Mouse (Mus musculus): ENCODE data around the gene Senp3. TPM values are rescaled to one million over a fixed set of nuclear protein-coding genes. Genes with fewer than 3 reads are reported as not detected.

Senp3 gene
- total and polyA plus RNA-seq, 3 experiments: 116 to 303 (median 256) TPM

DNA sequence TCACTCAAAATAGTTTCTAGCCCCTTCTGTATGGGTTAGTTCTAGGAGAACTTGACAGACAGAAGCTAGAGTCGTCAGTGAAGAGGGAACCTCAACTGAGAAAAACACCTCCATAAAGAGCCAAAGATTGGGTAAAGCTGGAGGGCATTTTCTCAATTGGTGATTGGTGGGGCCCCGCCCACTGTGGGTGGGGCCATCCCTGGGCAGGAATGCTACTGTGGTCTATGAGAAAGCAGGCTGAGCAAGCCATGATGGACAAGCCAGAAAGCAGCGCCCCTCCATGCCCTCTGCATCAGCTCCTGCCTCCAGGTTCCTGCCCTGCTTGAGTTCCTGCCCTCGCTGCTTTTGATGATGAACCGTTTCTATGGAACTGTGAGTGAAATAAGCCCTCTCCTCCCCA lies 44.1 kb upstream of the Senp3 start:
- dilution Hi-C loops (cut with MboI; ENCODE audit: extremely low pct_ligation_motif_present, extremely low pct_unique_long_range_greater_than_20kb, low sequenced_read_pairs): no loop called here

DNA sequence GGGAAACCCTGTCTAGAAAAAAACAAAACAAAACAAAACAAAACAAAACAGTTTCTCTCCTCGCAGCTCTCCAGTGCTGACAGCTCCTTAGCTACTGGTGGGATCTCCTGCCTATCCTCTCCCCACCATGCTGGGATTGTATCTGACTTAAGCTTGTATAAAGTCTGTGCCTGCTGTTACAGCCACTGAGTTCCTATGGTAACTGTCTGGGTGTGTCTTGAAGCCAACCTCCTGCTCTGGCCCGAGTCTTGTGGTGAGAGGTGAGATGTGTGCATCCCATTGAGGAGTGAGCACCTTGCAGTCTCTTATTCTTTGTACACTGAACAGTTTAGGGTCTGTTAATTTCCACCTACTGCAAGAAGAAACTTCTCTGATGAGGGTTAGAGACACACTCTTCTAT lies 41.2 kb upstream of the Senp3 start:
- Histone ChIP-seq H3K27me3 (replicated peaks) (no peaks in the 10 kb centered on the region), H3K27ac (ENCODE audit: insufficient read depth, low read depth) (no peak overlapping the region), H3K4me3 (replicated peaks in 1 of 3; ENCODE audit: low read depth in 2 of 3, low read length in 2 of 3, poor library complexity in 1 of 3) (no peak overlapping the region), H3K79me2 (replicated peaks; ENCODE audit: control insufficient read depth, extremely low read depth, insufficient read depth, poor library complexity, severe bottlenecking) (no peaks in the 10 kb centered on the region), H3K9me3 (replicated peaks; ENCODE audit: low read length) (no peaks in the 10 kb centered on the region), H3K9ac (ENCODE audit: insufficient read depth, low read depth) (no peak overlapping the region), H3K36me3 (replicated peaks in 1 of 2; ENCODE audit: control insufficient read depth in 1 of 2, insufficient read depth in 1 of 2, low read length in 1 of 2) (no peaks in the 10 kb centered on the region), H3K4me1 (ENCODE audit: control insufficient read depth in 1 of 2, insufficient read depth in 2 of 2) (no peaks in the 10 kb centered on the region; a peak in 1 of 4 replicates), H3K4me2 (ENCODE audit: insufficient read depth, low read depth, poor library complexity, severe bottlenecking) (no peak overlapping the region)
- TF ChIP-seq SMC3 (IDR thresholded peaks at IDR 0.05; ENCODE audit: low read depth, low read length) (no peak), E2F4 (IDR thresholded peaks at IDR 0.05; ENCODE audit: insufficient replicate concordance, low read depth, low read length) (no peak), MAZ (IDR thresholded peaks at IDR 0.05; ENCODE audit: low read depth, low read length) (no peak), POLR2AphosphoS2 (IDR thresholded peaks at IDR 0.05; ENCODE audit: low read depth, low read length) (no peak), TBP (conservative IDR thresholded peaks at IDR 0.05; ENCODE audit: low read depth, low read length) (no peak), HCFC1 (IDR thresholded peaks at IDR 0.05; ENCODE audit: low read depth, low read length) (no peak), MXI1 (IDR thresholded peaks at IDR 0.05; ENCODE audit: low read depth, low read length) (no peak), GABPA (IDR thresholded peaks at IDR 0.05; ENCODE audit: insufficient replicate concordance, low read depth, low read length) (no peak), MEF2A (IDR thresholded peaks at IDR 0.05; ENCODE audit: borderline replicate concordance, low read depth, low read length) (no peak), EP300 (IDR thresholded peaks at IDR 0.05; ENCODE audit: low read length) (no peak), MYC (IDR thresholded peaks at IDR 0.05; ENCODE audit: low read depth, low read length) (no peak), USF2 (conservative IDR thresholded peaks at IDR 0.05; ENCODE audit: low read depth, low read length) (no peak), UBTF (IDR thresholded peaks at IDR 0.05; ENCODE audit: low read depth, low read length) (no peak), USF1 (IDR thresholded peaks at IDR 0.05; ENCODE audit: low read depth, low read length) (no peak), RCOR1 (conservative IDR thresholded peaks at IDR 0.05; ENCODE audit: low read depth, low read length) (no peak), NRF1 (IDR thresholded peaks at IDR 0.05; ENCODE audit: low read depth, low read length) (no peak), SIN3A (IDR thresholded peaks at IDR 0.05; ENCODE audit: low read length) (no peak), ZKSCAN1 (IDR thresholded peaks at IDR 0.05; ENCODE audit: borderline replicate concordance, low read depth, low read length) (no peak), JUN (IDR thresholded peaks at IDR 0.05; ENCODE audit: insufficient read depth, low read depth, low read length) (no peak)
- in situ Hi-C loops (cut with MboI; ENCODE audit: low pct_ligation_motif_present, low pct_unique_long_range_greater_than_20kb, low sequenced_read_pairs): no loop called here
- dilution Hi-C loops (cut with MboI; ENCODE audit: extremely low pct_ligation_motif_present, extremely low pct_unique_long_range_greater_than_20kb, low sequenced_read_pairs): no loop called here
- DNase-seq (ENCODE audit: extremely low read depth): no peak

More for the DNA sequence above, 44.1 kb upstream of the Senp3 start:
- Histone ChIP-seq H3K36me3 (replicated peaks in 1 of 2; ENCODE audit: control insufficient read depth in 1 of 2, insufficient read depth in 1 of 2, low read length in 1 of 2) (no peaks in the 10 kb centered on the region), H3K79me2 (replicated peaks; ENCODE audit: control insufficient read depth, extremely low read depth, insufficient read depth, poor library complexity, severe bottlenecking) (no peaks in the 10 kb centered on the region), H3K27ac (ENCODE audit: insufficient read depth, low read depth) (no peak overlapping the region), H3K4me2 (ENCODE audit: insufficient read depth, low read depth, poor library complexity, severe bottlenecking) (no peak overlapping the region), H3K9me3 (replicated peaks; ENCODE audit: low read length) (no peaks in the 10 kb centered on the region), H3K9ac (ENCODE audit: insufficient read depth, low read depth) (no peak overlapping the region), H3K4me3 (replicated peaks in 1 of 3; ENCODE audit: low read depth in 2 of 3, low read length in 2 of 3, poor library complexity in 1 of 3) (no peak overlapping the region), H3K27me3 (replicated peaks) (no peaks in the 10 kb centered on the region), H3K4me1 (ENCODE audit: control insufficient read depth in 1 of 2, insufficient read depth in 2 of 2) (no peaks in the 10 kb centered on the region; a peak in 1 of 4 replicates)
- no peak for TF ChIP-seq BHLHE40 (IDR thresholded peaks at IDR 0.05; ENCODE audit: low read depth, low read length)
- no peak for TF ChIP-seq MYC (IDR thresholded peaks at IDR 0.05; ENCODE audit: low read depth, low read length)
- no peak for TF ChIP-seq MAX (IDR thresholded peaks at IDR 0.05; ENCODE audit: low read length)
- TF ChIP-seq MAZ (IDR thresholded peaks at IDR 0.05; ENCODE audit: low read depth, low read length): no peak
- TF ChIP-seq ZKSCAN1 (IDR thresholded peaks at IDR 0.05; ENCODE audit: borderline replicate concordance, low read depth, low read length): no peak
- TF ChIP-seq POLR2AphosphoS2 (IDR thresholded peaks at IDR 0.05; ENCODE audit: low read depth, low read length): no peak
- no peak for TF ChIP-seq TCF12 (IDR thresholded peaks at IDR 0.05; ENCODE audit: low read depth, low read length)
- TF ChIP-seq HCFC1 (IDR thresholded peaks at IDR 0.05; ENCODE audit: low read depth, low read length): no peak
- TF ChIP-seq RAD21 (IDR thresholded peaks at IDR 0.05; ENCODE audit: low read depth, low read length): no peak
- no peak for TF ChIP-seq RCOR1 (conservative IDR thresholded peaks at IDR 0.05; ENCODE audit: low read depth, low read length)
- no peak for TF ChIP-seq EP300 (IDR thresholded peaks at IDR 0.05; ENCODE audit: low read length)
- TF ChIP-seq E2F4 (IDR thresholded peaks at IDR 0.05; ENCODE audit: insufficient replicate concordance, low read depth, low read length): no peak
- TF ChIP-seq ZNF384 (IDR thresholded peaks at IDR 0.05; ENCODE audit: low read depth, low read length): no peak
- no peak for TF ChIP-seq ETS1 (conservative IDR thresholded peaks at IDR 0.05; ENCODE audit: low read depth, low read length)
- no peak for TF ChIP-seq ELF1 (IDR thresholded peaks at IDR 0.05; ENCODE audit: low read depth, low read length)
- no peak for TF ChIP-seq CHD2 (IDR thresholded peaks at IDR 0.05; ENCODE audit: low read length)
- no peak for TF ChIP-seq USF1 (IDR thresholded peaks at IDR 0.05; ENCODE audit: low read depth, low read length)
- DNase-seq (ENCODE audit: extremely low read depth): no peak
- in situ Hi-C loops (cut with MboI; ENCODE audit: low pct_ligation_motif_present, low pct_unique_long_range_greater_than_20kb, low sequenced_read_pairs): no loop called here

All from CH12.LX (cell line).